Mouse (Mus musculus) Patski (cell line): ENCODE data around the gene Nxpe3. TPM values are rescaled to one million over a fixed set of nuclear protein-coding genes. Genes with fewer than 3 reads are reported as not detected.

Experiments used
- ATAC-seq: fragments of 100-300 bp; one replicate; pipeline ENCODE4 v1.8.0; 2021
- CTCF ChIA-PET: fragments of 350-600 bp; sonication (Branson Sonifier 250); formaldehyde crosslinking; loops from one replicate; lab custom pipeline; 2022; ENCODE audit warnings: inconsistent platforms; lab: Charles Lee
- POLR2A ChIA-PET: fragments of 350-600 bp; sonication (Branson Sonifier 250); formaldehyde crosslinking; loops from one replicate; lab custom pipeline; 2022; ENCODE audit warnings: antibody characterized with exemption, inconsistent platforms; lab: Charles Lee
- DNase-seq: peaks from one replicate; pipeline ENCODE4 v3.0.0-alpha.2; 2011; ENCODE audit warnings: low read depth, low spot score
- H3K27me3 ChIP-seq: fragments of 371-371 bp; one replicate; pipeline ENCODE4 v1.5.1; 2021
- CTCF ChIP-seq: fragments of 100-300 bp; IDR thresholded peaks from one replicate; pipeline ENCODE4 v1.5.1; 2021
- in situ Hi-C: fragments of 300-500 bp; cut with MboI; formaldehyde crosslinking; loops from 3 replicates; pipeline ENCODE4 v1.11.1; 2018; ENCODE audit warnings: low pct_unique_long_range_greater_than_20kb, mixed read lengths
- polyA plus RNA-seq: library from polyadenylated mRNA; unstranded; gene quantifications from one replicate; pipeline ENCODE4 v1.2.3, GENCODE M21; 2021

Nxpe3 gene
- polyA plus RNA-seq = 3.5 TPM

GRCm38 (mm10) chr16:55894893-55895650 lies at the start of gene Nxpe3:
Gene Nxpe3 (minus strand): TSS chr16:55895285.
- in situ Hi-C loops = loop anchor here (25.0 kb wide), 1 partner anchor 1933 kb away; no protein-coding TSS in a partner anchor
- TF ChIP-seq CTCF = no peak
- H3K27me3 ChIP-seq = no peaks in the 10 kb centered on the region
- ATAC-seq (peak; percentile 92), DNase-seq (peak; percentile 22)
- POLR2A ChIA-PET = interaction anchor here (1.3 kb wide), 1 partner anchor 8 kb away, joined by 3 read pairs; no protein-coding TSS in a partner anchor
- CTCF ChIA-PET = interaction anchor here (1.4 kb wide), 1 partner anchor 12 kb away, joined by 3 read pairs; no protein-coding TSS in a partner anchor

GRCm38 (mm10) chr16:55940781-55941180 lies 45.7 kb upstream of the Nxpe3 start:
- ATAC-seq = no peak
- TF ChIP-seq CTCF = no peak
- no peaks in the 10 kb centered on the region for H3K27me3 ChIP-seq
- ChIA-PET POLR2A (interaction anchor here (0.6 kb wide), 2 partner anchors 51 to 136 kb away, joined by 5 to 11 read pairs; no protein-coding TSS in a partner anchor), CTCF (no interaction called here)
- no peak for DNase-seq
- in situ Hi-C loops = loop anchor here (10.0 to 25.0 kb wide), 3 partner anchors 124 to 972 kb away; partner anchors contain the start of gene Tfg

- CTCF ChIA-PET = interaction anchor here (0.6 kb wide), 1 partner anchor 144 kb away, joined by 3 read pairs; no protein-coding TSS in a partner anchor
- in situ Hi-C loops = loop anchor here (10.0 to 25.0 kb wide), 3 partner anchors 125 to 973 kb away; partner anchors contain the start of gene Tfg
- ATAC-seq = no peak
These were observed 44.6 kb upstream of the Nxpe3 start for GRCm38 (mm10) chr16:55939703-55940102.

GRCm38 (mm10) chr16:55938761-55939160 lies 43.7 kb upstream of the Nxpe3 start:
- H3K27me3 ChIP-seq = no peaks in the 10 kb centered on the region
- ChIA-PET POLR2A (no interaction called here), CTCF (no interaction called here)
- in situ Hi-C loops = loop anchor here (25.0 kb wide), 2 partner anchors 774 to 974 kb away; partner anchors contain the start of gene Tfg
- no peak for TF ChIP-seq CTCF
- DNase-seq = no peak
- no peak for ATAC-seq

More at GRCm38 (mm10) chr16:55939703-55940102, 44.6 kb upstream of the Nxpe3 start:
- H3K27me3 ChIP-seq = no peaks in the 10 kb centered on the region
- no peak for TF ChIP-seq CTCF
- DNase-seq = no peak
- POLR2A ChIA-PET = no interaction called here

GRCm38 (mm10) chr16:55934453-55935037 lies 39.5 kb upstream of the Nxpe3 start, which contains the start of gene Cep97:
Gene Cep97 (minus strand): TSS chr16:55934855.
- no peak for TF ChIP-seq CTCF
- peak; percentile 72 for DNase-seq
- ChIA-PET POLR2A (no interaction called here), CTCF (interaction anchor here (3.3 kb wide), 1 partner anchor 16 kb away, joined by 16 read pairs; no protein-coding TSS in a partner anchor)
- H3K27me3 ChIP-seq = no peaks in the 10 kb centered on the region
- in situ Hi-C loops = loop anchor here (25.0 kb wide), 2 partner anchors 778 to 978 kb away; partner anchors contain the start of gene Tfg
- peak; percentile 99 for ATAC-seq

GRCm38 (mm10) chr16:55933681-55934343 lies 38.7 kb upstream of the Nxpe3 start:
- ATAC-seq (peak; percentile 53), DNase-seq (no peak)
- peak; percentile 5 for TF ChIP-seq CTCF
- no peaks in the 10 kb centered on the region for H3K27me3 ChIP-seq
- ChIA-PET CTCF (interaction anchor here (0.7 to 3.3 kb wide), 3 partner anchors 12 to 131 kb away, joined by 3 to 16 read pairs (median 4); no protein-coding TSS in a partner anchor), POLR2A (no interaction called here)
- in situ Hi-C loops = loop anchor here (25.0 kb wide), 2 partner anchors 778 to 978 kb away; partner anchors contain the start of gene Tfg

GRCm38 (mm10) chr16:55924010-55924409 lies 28.9 kb upstream of the Nxpe3 start:
- in situ Hi-C loops = no loop called here
- no peak for ATAC-seq
- POLR2A ChIA-PET = no interaction called here
- TF ChIP-seq CTCF = no peak
- no peaks in the 10 kb centered on the region for H3K27me3 ChIP-seq
- CTCF ChIA-PET = no interaction called here
- DNase-seq = no peak

GRCm38 (mm10) chr16:55922079-55922478 lies 27.0 kb upstream of the Nxpe3 start:
- in situ Hi-C loops = no loop called here
- TF ChIP-seq CTCF = no peak
- DNase-seq = no peak
- ChIA-PET CTCF (no interaction called here), POLR2A (no interaction called here)
- no peak for ATAC-seq
- no peaks in the 10 kb centered on the region for H3K27me3 ChIP-seq

- no peaks in the 10 kb centered on the region for H3K27me3 ChIP-seq
- CTCF ChIA-PET = interaction anchor here (0.8 kb wide), 1 partner anchor 16 kb away, joined by 3 read pairs; no protein-coding TSS in a partner anchor
- ATAC-seq = no peak
- in situ Hi-C loops = no loop called here
- no peak for TF ChIP-seq CTCF
- POLR2A ChIA-PET = no interaction called here
- no peak for DNase-seq
These were observed 19.6 kb upstream of the Nxpe3 start for GRCm38 (mm10) chr16:55914716-55915115.
